Mouse (Mus musculus) intestine, embryonic 15.5 days (tissue): ENCODE data around the gene Olfr657. TPM values are rescaled to one million over a fixed set of nuclear protein-coding genes. Genes with fewer than 3 reads are reported as not detected.

ENCODE experiments used
- polyA plus RNA-seq: library from polyadenylated mRNA; unstranded; fragments of >200 nt; fragmentation: Nextera tagmentation; extraction: Ambion mirVana; gene quantifications from 2 replicates; pipeline ENCODE4 v1.2.1, GENCODE M21; 2015

The Olfr657 gene
- polyA plus RNA-seq, 1 experiment from 2014 or later = not detected

Other genes with a start within 250 kb of the Olfr657 start
- 0.13 and 0.19 TPM in 2 replicates for gene Trim30c, start 224.0 kb upstream of the Olfr657 start, polyA plus RNA-seq
- 1.5 and 1.8 TPM in 2 replicates for gene Trim30a, start 159.6 kb upstream of the Olfr657 start, polyA plus RNA-seq
- gene Trim30d, start 116.9 kb upstream of the Olfr657 start, polyA plus RNA-seq = 0.92 TPM in 2 replicates
- gene Olfr651, start 74.7 kb upstream of the Olfr657 start, polyA plus RNA-seq = not detected in 2 replicates
- gene Olfr652, start 63.9 kb upstream of the Olfr657 start, polyA plus RNA-seq = not detected in 2 replicates
- gene Olfr653, start 47.5 kb upstream of the Olfr657 start, polyA plus RNA-seq = not detected in 2 replicates
- not detected in 2 replicates for gene Olfr654, start 37.8 kb upstream of the Olfr657 start, polyA plus RNA-seq
- gene Olfr655, start 23.0 kb upstream of the Olfr657 start, polyA plus RNA-seq = not detected in 2 replicates
- not detected in 2 replicates for gene Olfr656, start 10.8 kb upstream of the Olfr657 start, polyA plus RNA-seq
- gene Olfr658, start 22.5 kb downstream of the Olfr657 start, polyA plus RNA-seq = 0.08 TPM in 1 of 2 replicates, not detected in the other
- not detected in 2 replicates for gene Olfr659, start 42.0 kb downstream of the Olfr657 start, polyA plus RNA-seq
- gene Olfr661, start 61.7 kb downstream of the Olfr657 start, polyA plus RNA-seq = not detected in 2 replicates
- gene Usp17le, start 152.7 kb downstream of the Olfr657 start, polyA plus RNA-seq = not detected in 2 replicates
- not detected in 2 replicates for gene Usp17lb, start 217.8 kb downstream of the Olfr657 start, polyA plus RNA-seq
- not detected in 2 replicates for gene Usp17la, start 232.2 kb downstream of the Olfr657 start, polyA plus RNA-seq